Mouse (Mus musculus): Measurements from ENCODE around the gene Dync1li2.

GRCm38 (mm10) chr8:104430230-104430629 is 12.6 kb downstream of the Dync1li2 start:
- TF ChIP-seq CTCF (IDR thresholded peaks at IDR 0.05; ENCODE audit: control insufficient read depth, insufficient read depth, low read length), result no peak
- no peak for TF ChIP-seq POLR2A (IDR thresholded peaks at IDR 0.05; ENCODE audit: borderline replicate concordance, control insufficient read depth, low read depth, low read length)
